Mouse (Mus musculus): ENCODE data around the gene Usp18. TPM values are rescaled to one million over a fixed set of nuclear protein-coding genes. Genes with fewer than 3 reads are reported as not detected.

The Usp18 gene
- polyA plus RNA-seq, 1 experiment = 0.02 TPM

DNA sequence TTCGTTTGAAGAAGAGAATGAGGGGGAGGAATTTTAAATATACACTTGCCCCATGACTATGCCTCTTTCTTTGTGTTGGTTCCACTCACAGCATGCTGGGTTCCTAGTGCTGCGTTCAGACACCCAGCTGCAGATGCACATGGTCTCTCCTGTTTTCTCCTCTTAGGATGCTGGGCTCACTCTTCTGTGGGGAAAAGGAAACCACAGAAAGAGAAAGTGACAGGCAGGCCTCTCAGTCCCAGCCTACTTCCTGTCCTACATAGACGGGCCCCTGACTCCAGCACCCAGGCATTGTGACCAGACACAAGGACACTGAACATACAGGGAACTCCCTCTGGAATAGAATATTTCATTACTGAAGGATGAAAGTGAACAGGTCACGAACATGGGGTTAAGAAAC is 19.7 kb upstream of the Usp18 start:
- Histone ChIP-seq H3K4me3 (ENCODE audit: insufficient read depth, poor library complexity, severe bottlenecking) (no peak overlapping the region), H3K79me3 (ENCODE audit: low read depth) (no peaks in the 10 kb centered on the region)

GRCm38 (mm10) chr6:121226744-121227143 is 19.0 kb upstream of the Usp18 start:
- TF ChIP-seq USF1 (IDR thresholded peaks at IDR 0.05; ENCODE audit: low read depth) = no peak
- no peaks in the 10 kb centered on the region for H3K79me2 ChIP-seq (ENCODE audit: control insufficient read depth, insufficient read depth)
- no peaks in the 10 kb centered on the region for H3K79me3 ChIP-seq (ENCODE audit: low read depth)

More for the DNA sequence above, 19.7 kb upstream of the Usp18 start:
- no peaks in the 10 kb centered on the region for H3K79me2 ChIP-seq (ENCODE audit: control insufficient read depth, insufficient read depth)
- no peaks in the 10 kb centered on the region for H3K36me3 ChIP-seq (ENCODE audit: control insufficient read depth, insufficient read depth)
- H3ac ChIP-seq (ENCODE audit: control insufficient read depth, insufficient read length, low read depth) = no peak overlapping the region
- no peak for TF ChIP-seq MAX (IDR thresholded peaks at IDR 0.05)
- no peak for TF ChIP-seq CTCF (IDR thresholded peaks at IDR 0.05; ENCODE audit: control insufficient read depth, insufficient read depth, insufficient read length)
- TF ChIP-seq CEBPB (IDR thresholded peaks at IDR 0.05; ENCODE audit: low read depth) = no peak
- no peak for TF ChIP-seq MYOD1 (IDR thresholded peaks at IDR 0.05; ENCODE audit: control insufficient read depth, insufficient read length, low read depth)
- no peak for TF ChIP-seq MYOG (IDR thresholded peaks at IDR 0.05; ENCODE audit: control insufficient read depth, extremely low read depth, insufficient read length)
- no peak for TF ChIP-seq USF1 (IDR thresholded peaks at IDR 0.05; ENCODE audit: low read depth)
- TF ChIP-seq FOSL1 (IDR thresholded peaks at IDR 0.05; ENCODE audit: insufficient read depth, low read length, poor library complexity, severe bottlenecking) = no peak
- peaks cover 9% of the 10 kb centered on the region for H3K27me3 ChIP-seq (ENCODE audit: control insufficient read depth, insufficient read depth, insufficient read length)

DNA sequence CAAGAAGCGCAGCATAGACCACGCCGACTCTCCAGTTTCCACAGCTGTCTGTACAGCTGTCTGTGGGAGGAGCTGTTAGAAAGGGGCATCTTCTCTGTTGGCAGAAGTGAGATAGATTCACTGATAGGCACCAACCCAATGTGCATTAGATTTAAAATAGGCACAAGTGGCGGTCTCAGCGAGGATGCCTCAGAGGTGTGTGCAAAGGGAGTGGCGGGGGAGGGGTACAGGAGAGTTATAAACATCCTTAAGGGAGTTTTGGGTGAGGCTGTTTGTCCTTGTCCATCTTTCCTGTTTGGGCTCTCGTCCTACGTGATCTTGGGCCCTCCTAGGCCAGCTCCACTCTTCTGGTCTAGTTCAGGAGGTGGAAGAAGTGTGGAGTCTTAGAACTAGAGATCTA is 17.3 kb upstream of the Usp18 start:
- peaks cover 7% of the 10 kb centered on the region for H3K27me3 ChIP-seq (ENCODE audit: control insufficient read depth, insufficient read depth, insufficient read length)
- no peaks in the 10 kb centered on the region for H3K36me3 ChIP-seq (ENCODE audit: control insufficient read depth, insufficient read depth)
- H3K79me2 ChIP-seq (ENCODE audit: control insufficient read depth, insufficient read depth) = no peaks in the 10 kb centered on the region
- H3K79me3 ChIP-seq (ENCODE audit: low read depth) = no peaks in the 10 kb centered on the region
- no peak overlapping the region for H3K4me3 ChIP-seq (ENCODE audit: insufficient read depth, poor library complexity, severe bottlenecking)
- H3ac ChIP-seq (ENCODE audit: control insufficient read depth, insufficient read length, low read depth) = no peak overlapping the region
- no peak for TF ChIP-seq CTCF (IDR thresholded peaks at IDR 0.05; ENCODE audit: control insufficient read depth, insufficient read depth, insufficient read length)
- TF ChIP-seq USF1 (IDR thresholded peaks at IDR 0.05; ENCODE audit: low read depth) = no peak
- no peak for TF ChIP-seq MYOD1 (IDR thresholded peaks at IDR 0.05; ENCODE audit: control insufficient read depth, insufficient read length, low read depth)
- no peak for TF ChIP-seq CEBPB (IDR thresholded peaks at IDR 0.05; ENCODE audit: low read depth)
- TF ChIP-seq FOSL1 (IDR thresholded peaks at IDR 0.05; ENCODE audit: insufficient read depth, low read length, poor library complexity, severe bottlenecking) = no peak
- TF ChIP-seq MAX (IDR thresholded peaks at IDR 0.05) = no peak
- TF ChIP-seq MYOG (IDR thresholded peaks at IDR 0.05; ENCODE audit: control insufficient read depth, extremely low read depth, insufficient read length) = no peak

More at GRCm38 (mm10) chr6:121226744-121227143, 19.0 kb upstream of the Usp18 start:
- H3K27me3 ChIP-seq (ENCODE audit: control insufficient read depth, insufficient read depth, insufficient read length) = peaks cover 9% of the 10 kb centered on the region
- no peaks in the 10 kb centered on the region for H3K36me3 ChIP-seq (ENCODE audit: control insufficient read depth, insufficient read depth)
- no peak overlapping the region for H3ac ChIP-seq (ENCODE audit: control insufficient read depth, insufficient read length, low read depth)
- H3K4me3 ChIP-seq (ENCODE audit: insufficient read depth, poor library complexity, severe bottlenecking) = no peak overlapping the region

DNA sequence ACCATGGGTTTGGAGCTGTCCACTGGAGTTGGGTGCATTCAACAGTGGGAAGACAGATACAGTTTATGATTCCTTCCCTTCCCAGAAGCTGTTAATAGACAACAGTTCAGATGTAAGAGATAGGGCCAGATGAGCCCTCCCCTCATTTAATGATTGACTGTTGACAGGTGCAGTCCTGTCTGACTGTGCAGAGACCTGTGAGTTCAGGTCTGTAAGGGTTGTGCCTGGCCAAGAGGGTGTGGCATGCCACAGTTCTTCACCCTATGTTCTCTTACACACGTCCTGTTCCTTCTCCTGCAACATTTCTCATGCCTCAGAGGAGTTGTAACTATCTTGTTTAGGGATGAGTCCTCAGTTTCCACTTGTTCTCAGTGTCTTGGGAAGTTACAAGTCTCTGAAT is 13.1 kb upstream of the Usp18 start:
- no peaks in the 10 kb centered on the region for H3K79me2 ChIP-seq (ENCODE audit: control insufficient read depth, insufficient read depth)
- no peaks in the 10 kb centered on the region for H3K36me3 ChIP-seq (ENCODE audit: control insufficient read depth, insufficient read depth)
- TF ChIP-seq FOSL1 (IDR thresholded peaks at IDR 0.05; ENCODE audit: insufficient read depth, low read length, poor library complexity, severe bottlenecking) (no peak), CTCF (IDR thresholded peaks at IDR 0.05; ENCODE audit: control insufficient read depth, insufficient read depth, insufficient read length) (no peak), USF1 (IDR thresholded peaks at IDR 0.05; ENCODE audit: low read depth) (no peak), CEBPB (IDR thresholded peaks at IDR 0.05; ENCODE audit: low read depth) (no peak), MYOG (IDR thresholded peaks at IDR 0.05; ENCODE audit: control insufficient read depth, extremely low read depth, insufficient read length) (no peak), MAX (IDR thresholded peaks at IDR 0.05) (no peak), MYOD1 (IDR thresholded peaks at IDR 0.05; ENCODE audit: control insufficient read depth, insufficient read length, low read depth) (no peak)
- no peak overlapping the region for H3ac ChIP-seq (ENCODE audit: control insufficient read depth, insufficient read length, low read depth)
- H3K4me3 ChIP-seq (ENCODE audit: insufficient read depth, poor library complexity, severe bottlenecking) = no peak overlapping the region
- peaks cover 7% of the 10 kb centered on the region for H3K27me3 ChIP-seq (ENCODE audit: control insufficient read depth, insufficient read depth, insufficient read length)
- no peaks in the 10 kb centered on the region for H3K79me3 ChIP-seq (ENCODE audit: low read depth)

GRCm38 (mm10) chr6:121236386-121236785 is 9.3 kb upstream of the Usp18 start:
- Histone ChIP-seq H3K4me3 (ENCODE audit: insufficient read depth, poor library complexity, severe bottlenecking) (no peak overlapping the region), H3K79me2 (ENCODE audit: control insufficient read depth, insufficient read depth) (no peaks in the 10 kb centered on the region), H3K27me3 (ENCODE audit: control insufficient read depth, insufficient read depth, insufficient read length) (peaks cover 8% of the 10 kb centered on the region), H3ac (ENCODE audit: control insufficient read depth, insufficient read length, low read depth) (no peak overlapping the region), H3K36me3 (ENCODE audit: control insufficient read depth, insufficient read depth) (no peaks in the 10 kb centered on the region), H3K79me3 (ENCODE audit: low read depth) (no peaks in the 10 kb centered on the region)
- TF ChIP-seq FOSL1 (IDR thresholded peaks at IDR 0.05; ENCODE audit: insufficient read depth, low read length, poor library complexity, severe bottlenecking) (no peak), MAX (IDR thresholded peaks at IDR 0.05) (no peak), USF1 (IDR thresholded peaks at IDR 0.05; ENCODE audit: low read depth) (no peak), MYOG (IDR thresholded peaks at IDR 0.05; ENCODE audit: control insufficient read depth, extremely low read depth, insufficient read length) (no peak), CTCF (IDR thresholded peaks at IDR 0.05; ENCODE audit: control insufficient read depth, insufficient read depth, insufficient read length) (no peak), MYOD1 (IDR thresholded peaks at IDR 0.05; ENCODE audit: control insufficient read depth, insufficient read length, low read depth) (no peak), CEBPB (IDR thresholded peaks at IDR 0.05; ENCODE audit: low read depth) (no peak)

DNA sequence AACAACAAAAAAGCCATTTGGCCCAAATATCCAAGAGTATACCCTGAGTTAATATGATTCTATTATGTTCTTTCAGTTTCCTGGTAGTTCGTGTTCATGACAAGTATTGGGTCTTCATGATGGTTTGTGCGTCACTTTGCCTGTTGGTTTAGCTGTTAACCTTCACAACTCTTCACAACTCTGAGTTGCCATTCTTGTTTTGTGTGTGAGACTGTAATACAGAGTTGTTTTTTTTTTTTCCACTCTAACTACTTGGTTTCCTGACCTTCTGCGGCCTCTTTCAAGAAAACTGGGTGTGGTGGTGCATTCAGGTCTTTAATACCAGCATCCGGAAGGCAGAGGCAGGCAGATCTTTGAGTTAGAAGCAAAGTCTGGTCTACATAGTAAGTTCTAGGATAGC is 7.5 kb upstream of the Usp18 start:
- Histone ChIP-seq H3K36me3 (ENCODE audit: control insufficient read depth, insufficient read depth) (no peaks in the 10 kb centered on the region), H3K27me3 (ENCODE audit: control insufficient read depth, insufficient read depth, insufficient read length) (peaks cover 7% of the 10 kb centered on the region), H3K79me3 (ENCODE audit: low read depth) (no peaks in the 10 kb centered on the region), H3ac (ENCODE audit: control insufficient read depth, insufficient read length, low read depth) (no peak overlapping the region), H3K4me3 (ENCODE audit: insufficient read depth, poor library complexity, severe bottlenecking) (no peak overlapping the region), H3K79me2 (ENCODE audit: control insufficient read depth, insufficient read depth) (no peaks in the 10 kb centered on the region)
- TF ChIP-seq CTCF (IDR thresholded peaks at IDR 0.05; ENCODE audit: control insufficient read depth, insufficient read depth, insufficient read length) = no peak
- TF ChIP-seq MYOG (IDR thresholded peaks at IDR 0.05; ENCODE audit: control insufficient read depth, extremely low read depth, insufficient read length) = no peak
- TF ChIP-seq MYOD1 (IDR thresholded peaks at IDR 0.05; ENCODE audit: control insufficient read depth, insufficient read length, low read depth) = no peak
- no peak for TF ChIP-seq CEBPB (IDR thresholded peaks at IDR 0.05; ENCODE audit: low read depth)
- no peak for TF ChIP-seq FOSL1 (IDR thresholded peaks at IDR 0.05; ENCODE audit: insufficient read depth, low read length, poor library complexity, severe bottlenecking)
- TF ChIP-seq MAX (IDR thresholded peaks at IDR 0.05) = no peak
- TF ChIP-seq USF1 (IDR thresholded peaks at IDR 0.05; ENCODE audit: low read depth) = no peak
